In genomic region chr8:96047686-96048085, GRCm38 (mm10) we compare ENCODE assay signal across 14 mouse cellular contexts.
"Had no signal": no experiment of that assay in that cellular context is flagged by ENCODE, and none has a peak within 500 bp of the region (broad histone marks: within the 10 kb centered on the region; RNA-seq: fewer than 3 reads in every experiment).

No protein-coding gene starts in this region.

- H3K9me3 ChIP-seq: limb, embryonic 12.5 days; liver, embryonic 13.5 days; lung, embryonic 15.5 days; neural tube, embryonic 12.5 days had no signal

- DNase-seq: kidney, adult 8-10 months; kidney, postnatal 25 days; liver; liver, embryonic 13.5 days; liver, postnatal 0 days; retina, postnatal 1 day; right cerebral cortex, postnatal 4 days; spleen, adult 18-20 months; thymus, adult 2 months; thymus, postnatal 25 days had no signal

- H3K36me3 ChIP-seq: limb, embryonic 12.5 days; liver, embryonic 13.5 days; lung, embryonic 15.5 days; neural tube, embryonic 12.5 days had no signal

- ATAC-seq: intestine, postnatal 0 days; liver, postnatal 0 days had no signal

- H3K4me3 ChIP-seq: limb, embryonic 12.5 days; liver, embryonic 13.5 days; lung, embryonic 15.5 days; neural tube, embryonic 12.5 days had no signal

- H3K27ac ChIP-seq: limb, embryonic 12.5 days; liver, embryonic 13.5 days; lung, embryonic 15.5 days; neural tube, embryonic 12.5 days had no signal

- H3K9ac ChIP-seq: limb, embryonic 12.5 days; liver, embryonic 13.5 days; liver, postnatal 0 days; lung, embryonic 15.5 days; neural tube, embryonic 12.5 days had no signal

- H3K4me1 ChIP-seq: liver, embryonic 13.5 days; lung, embryonic 15.5 days; neural tube, embryonic 12.5 days had no signal

- H3K27me3 ChIP-seq: limb, embryonic 12.5 days; liver, embryonic 13.5 days; lung, embryonic 15.5 days; neural tube, embryonic 12.5 days had no signal

- H3K4me2 ChIP-seq: limb, embryonic 12.5 days; liver, embryonic 13.5 days; lung, embryonic 15.5 days; neural tube, embryonic 12.5 days had no signal
